Mouse (Mus musculus) ES-E14 (cell line): Measurements from ENCODE around the gene Rnf149.

ENCODE experiments used
- CHD2 ChIP-seq: IDR thresholded peaks from 2 replicates; pipeline ENCODE4 v1.6.1; 2014; ENCODE audit warnings: mild to moderate bottlenecking, low read depth, low read length, inconsistent platforms
- HCFC1 ChIP-seq: IDR thresholded peaks from 2 replicates; pipeline ENCODE4 v1.6.1; 2012; ENCODE audit warnings: low read length, inconsistent platforms, borderline replicate concordance; ENCODE audit not compliant: insufficient read depth
- ZC3H11A ChIP-seq: IDR thresholded peaks from 2 replicates; pipeline ENCODE4 v1.6.1; 2012; ENCODE audit warnings: low read depth, mild to moderate bottlenecking, inconsistent platforms, low read length, borderline replicate concordance

GRCm38 (mm10) chr1:39522519-39522918 lies 54.7 kb downstream of the Rnf149 start:
- TF ChIP-seq HCFC1 (no peak), ZC3H11A (no peak), CHD2 (no peak)
